Mouse (Mus musculus) urinary bladder, postnatal 14 days (tissue): ENCODE measurements around the gene Sars.

Experiments used
- DNase-seq: peaks from one replicate; pipeline ENCODE4 v3.0.0; 2021; ENCODE audit warnings: low spot score

Gene Sars

DNA sequence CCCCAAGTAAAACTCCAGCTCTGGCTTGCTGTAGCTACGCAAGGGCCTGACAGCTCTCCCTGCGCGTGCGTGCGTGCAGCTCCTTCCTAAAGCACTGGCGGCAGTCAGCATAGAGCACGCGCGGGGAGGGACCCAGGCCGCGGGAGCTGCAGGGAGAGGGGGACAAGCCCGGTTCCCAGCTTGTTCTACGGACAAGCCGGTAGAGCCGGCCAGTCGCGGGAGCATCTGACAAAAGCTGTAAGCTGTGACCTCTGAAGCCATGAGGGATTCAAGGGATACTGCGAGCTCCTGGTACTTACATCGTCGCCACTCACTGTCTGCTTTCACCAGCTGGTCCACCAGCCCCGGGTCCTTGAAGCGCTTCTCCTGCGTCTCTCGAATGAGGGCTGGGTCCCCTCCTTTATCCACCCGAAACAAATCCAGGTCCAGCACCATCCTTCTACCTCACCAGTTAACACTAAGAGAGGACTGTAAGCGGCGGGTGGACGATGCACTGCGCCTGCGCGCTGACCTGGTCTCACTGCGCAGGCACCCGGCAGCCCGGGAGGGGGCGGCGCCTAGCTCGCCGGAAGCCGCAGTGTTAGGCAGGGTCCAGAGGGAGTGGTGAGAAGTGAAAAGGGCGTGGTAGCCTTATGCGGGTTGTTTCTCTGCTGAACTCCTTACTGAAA, at the start of gene Sars:
Sars (minus strand) TSS at position 512 of the 668 bp plus-strand sequence.
- DNase-seq, result peak; percentile 92

- no peak for DNase-seq
Measured at GRCm38 (mm10) chr3:108489968-108490367, 45.0 kb upstream of the Sars start.

GRCm38 (mm10) chr3:108484749-108485148, 39.7 kb upstream of the Sars start:
- no peak for DNase-seq

DNA sequence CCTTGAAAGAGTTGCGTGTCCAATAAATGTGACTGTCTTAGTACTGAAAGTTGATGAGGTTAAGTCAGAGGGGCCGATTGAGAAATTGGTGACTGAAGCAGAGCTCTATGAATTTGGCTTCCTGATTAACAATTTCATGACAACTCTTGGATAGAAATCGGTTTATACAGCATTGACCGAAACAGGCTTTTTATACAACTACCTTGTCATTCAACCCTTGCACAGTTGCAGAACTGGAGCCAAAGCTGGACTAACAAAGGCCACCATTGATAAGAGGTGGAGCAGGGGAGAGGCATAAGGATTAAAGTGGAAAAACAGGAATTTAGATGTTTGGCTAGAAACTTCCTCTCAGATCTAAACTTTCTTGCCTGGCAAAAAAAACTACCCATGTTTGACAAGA, 33.8 kb upstream of the Sars start:
- DNase-seq, result no peak

DNA sequence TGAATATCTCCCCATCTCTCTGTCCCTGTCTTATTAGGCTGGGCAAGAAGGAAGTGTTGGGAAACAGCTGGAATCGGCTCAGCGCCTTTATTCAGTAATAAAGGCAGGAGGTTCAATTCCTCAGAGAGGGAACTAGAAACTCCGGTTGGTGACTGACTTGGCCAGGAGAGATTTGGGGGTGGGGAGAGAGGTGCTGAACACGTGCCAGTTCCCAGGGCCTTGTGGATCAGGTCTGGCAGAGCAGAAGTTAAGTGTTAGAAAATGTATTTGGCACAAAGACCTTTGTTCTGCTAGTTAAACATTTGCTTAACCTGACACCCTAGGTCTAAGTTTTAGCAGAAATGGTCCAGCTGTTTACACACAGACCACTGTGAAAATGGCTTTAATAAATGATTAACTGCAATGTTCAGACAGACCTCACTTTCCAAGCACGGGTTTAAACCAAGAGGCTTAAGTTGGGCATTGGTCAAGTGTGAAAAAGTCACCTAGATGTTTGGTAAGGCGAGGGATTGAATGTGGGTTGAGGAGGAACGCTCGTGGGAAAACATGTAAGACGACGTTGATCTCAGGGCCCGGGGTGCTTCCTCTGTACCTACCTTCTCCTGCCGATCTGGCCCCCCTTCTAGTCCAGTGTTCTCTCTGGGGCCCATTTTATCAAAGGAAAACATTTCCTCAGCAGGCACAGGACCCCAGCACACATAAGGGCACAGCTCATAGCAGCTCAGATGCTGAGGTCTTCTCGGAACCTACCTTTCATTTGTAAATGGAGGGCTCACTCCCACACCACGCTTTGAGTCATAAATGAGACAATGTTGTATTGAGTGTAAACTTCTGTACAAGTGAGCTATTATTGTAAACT, 32.0 kb upstream of the Sars start:
- DNase-seq, result peak; percentile 63

GRCm38 (mm10) chr3:108475496-108475895, 30.5 kb upstream of the Sars start:
- no peak for DNase-seq

- DNase-seq, result no peak
Measured at GRCm38 (mm10) chr3:108474969-108475368, 30.0 kb upstream of the Sars start.

- DNase-seq, result no peak
Measured at GRCm38 (mm10) chr3:108467760-108468159, 22.8 kb upstream of the Sars start.

GRCm38 (mm10) chr3:108466425-108466824, 21.4 kb upstream of the Sars start:
- peak; percentile 66 for DNase-seq

DNA sequence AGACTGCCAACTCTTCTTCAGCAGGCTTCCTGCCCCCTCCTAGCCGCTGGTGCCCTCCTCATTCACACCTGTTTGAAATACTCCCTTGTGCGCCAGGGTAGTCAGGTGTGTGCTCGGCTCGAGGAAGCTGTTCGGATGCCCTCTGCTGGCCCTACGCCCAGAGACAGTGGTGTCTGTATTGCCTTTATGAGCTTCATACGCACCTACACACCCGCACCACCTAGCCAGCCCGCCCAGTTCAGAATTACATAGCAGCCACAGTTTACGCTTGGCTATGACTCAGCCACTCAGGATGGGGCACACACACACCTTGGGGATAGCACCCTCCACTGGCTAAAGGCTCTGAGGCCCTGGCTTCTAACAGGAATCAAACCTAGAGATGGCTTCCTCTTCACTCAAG, 13.9 kb upstream of the Sars start:
- DNase-seq, result peak; percentile 70

DNA sequence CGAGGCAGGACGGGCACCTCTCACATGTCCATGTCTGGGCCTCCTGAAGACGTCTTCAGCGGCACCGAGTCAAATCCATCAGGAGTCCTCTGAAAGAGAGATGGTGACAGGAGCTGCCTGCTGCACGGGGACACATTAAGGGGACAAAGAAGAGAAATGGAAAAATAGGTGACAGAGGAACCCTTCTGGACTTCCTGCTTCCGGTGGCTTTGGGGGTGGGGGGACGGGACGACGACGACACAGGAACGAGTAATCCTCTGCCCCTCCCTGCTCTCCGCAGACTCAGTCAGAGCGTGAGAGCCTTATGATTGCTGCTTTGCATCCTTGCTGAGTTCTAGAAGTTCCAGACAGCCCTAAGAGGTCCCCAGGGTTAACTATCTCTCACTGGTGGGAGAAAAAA, 13.4 kb upstream of the Sars start:
- peak; percentile 6 for DNase-seq

DNA sequence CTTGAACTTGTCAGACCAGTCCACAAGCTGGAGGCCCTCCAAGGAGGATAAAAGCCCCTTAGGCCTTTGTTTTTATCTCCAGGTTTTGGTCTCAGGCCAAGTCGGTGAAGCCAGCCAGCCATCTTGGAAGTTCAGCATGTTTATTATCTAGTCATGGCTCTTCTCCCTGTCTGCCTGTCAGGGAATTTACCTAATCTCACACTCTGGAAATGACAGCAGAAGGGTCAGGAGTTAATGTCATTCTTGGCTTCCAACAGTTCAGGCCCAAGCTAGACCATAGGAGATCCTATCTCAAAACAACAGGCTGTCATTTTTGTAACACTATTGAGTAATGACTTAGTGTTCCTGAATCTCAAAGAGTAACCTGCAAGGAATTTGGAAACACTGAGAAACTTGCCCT, 9.2 kb upstream of the Sars start:
- peak; percentile 39 for DNase-seq

- no peak for DNase-seq
Measured at GRCm38 (mm10) chr3:108451969-108452368, 7.0 kb upstream of the Sars start.

DNA sequence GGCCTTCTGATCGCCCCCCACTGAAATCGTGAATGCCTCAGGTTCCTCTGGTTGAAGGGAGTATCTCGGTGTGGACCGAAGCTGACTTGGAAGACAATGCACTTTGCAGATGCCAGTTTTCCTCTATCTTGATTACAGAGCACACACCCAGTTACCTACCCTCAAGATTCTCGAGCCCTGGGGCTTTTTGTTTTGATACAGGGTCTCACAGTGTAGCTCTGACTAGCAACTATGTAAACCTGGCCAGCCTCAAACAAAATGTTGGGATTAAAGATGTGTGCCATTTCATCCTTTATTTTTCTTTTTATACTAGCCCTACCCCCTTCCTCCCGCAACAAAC, 327 bp upstream of the Sars start:
- no peak for DNase-seq

DNA sequence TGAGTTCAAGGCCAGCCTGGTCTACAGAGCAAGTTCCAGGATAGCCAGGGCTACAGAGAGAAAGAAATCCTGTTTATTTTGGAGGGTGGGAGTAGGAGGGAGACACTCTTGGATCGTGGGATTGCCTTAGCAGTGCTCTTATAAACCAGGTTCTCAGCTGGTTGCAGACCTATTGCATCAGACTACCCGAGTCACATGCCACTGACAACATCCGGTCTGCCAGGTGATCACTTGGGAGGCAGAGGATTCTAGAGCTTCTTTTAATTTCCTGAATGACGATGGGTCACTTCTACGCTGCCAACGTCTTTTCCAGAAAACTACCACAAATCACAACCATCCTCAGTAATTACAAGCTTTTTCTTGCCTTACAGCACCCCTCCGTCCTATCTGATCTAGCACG, 980 bp downstream of the Sars start:
- DNase-seq, result peak; percentile 45

DNA sequence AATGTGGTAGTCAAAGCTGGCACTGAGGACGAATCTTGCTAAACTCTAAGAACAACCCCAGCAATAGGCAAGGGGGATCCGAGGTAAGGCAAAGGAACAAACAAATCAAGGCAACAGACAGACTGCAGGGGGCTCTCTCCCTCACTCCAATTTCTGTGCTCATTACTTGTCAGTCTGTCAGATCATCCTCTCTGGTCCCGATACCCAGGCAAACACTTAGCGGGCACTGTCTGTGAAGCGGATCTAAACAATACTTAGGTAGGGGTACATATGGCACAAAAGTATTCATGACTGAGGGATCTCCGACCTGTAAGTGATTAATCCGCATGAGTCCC, 8.7 kb downstream of the Sars start:
- DNase-seq, result no peak

DNA sequence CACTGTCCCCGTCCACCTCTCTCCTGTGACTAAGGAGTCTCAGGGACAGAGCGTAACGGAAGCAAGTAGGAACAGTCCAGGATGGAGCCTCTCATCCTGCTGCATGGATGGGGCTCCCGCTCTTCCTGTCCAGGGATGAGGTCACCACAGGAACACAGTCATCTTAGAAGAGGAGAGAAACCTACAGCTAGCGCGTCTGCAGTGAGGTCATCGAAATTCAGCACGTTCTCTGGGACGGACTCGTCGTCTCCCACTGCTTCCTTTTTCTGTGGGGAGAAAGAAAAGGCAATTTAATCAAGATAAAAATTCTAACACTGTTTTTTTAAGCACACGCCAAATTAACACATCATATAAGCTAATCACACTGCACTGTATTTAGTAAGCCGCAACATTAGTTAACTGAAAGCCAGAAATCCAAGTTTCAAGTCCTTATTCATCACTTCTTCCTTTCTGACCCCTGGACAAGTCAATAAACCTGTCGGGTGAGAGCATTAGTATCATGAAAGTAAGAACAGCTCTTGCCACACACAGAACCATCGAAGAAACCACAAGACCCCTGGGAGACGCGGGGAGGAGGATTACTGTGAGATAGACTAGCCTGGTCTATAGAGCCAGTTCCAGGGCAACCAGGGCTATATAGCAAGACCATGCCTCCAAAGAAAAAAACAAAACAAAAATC, 9.2 kb downstream of the Sars start:
- no peak for DNase-seq

DNA sequence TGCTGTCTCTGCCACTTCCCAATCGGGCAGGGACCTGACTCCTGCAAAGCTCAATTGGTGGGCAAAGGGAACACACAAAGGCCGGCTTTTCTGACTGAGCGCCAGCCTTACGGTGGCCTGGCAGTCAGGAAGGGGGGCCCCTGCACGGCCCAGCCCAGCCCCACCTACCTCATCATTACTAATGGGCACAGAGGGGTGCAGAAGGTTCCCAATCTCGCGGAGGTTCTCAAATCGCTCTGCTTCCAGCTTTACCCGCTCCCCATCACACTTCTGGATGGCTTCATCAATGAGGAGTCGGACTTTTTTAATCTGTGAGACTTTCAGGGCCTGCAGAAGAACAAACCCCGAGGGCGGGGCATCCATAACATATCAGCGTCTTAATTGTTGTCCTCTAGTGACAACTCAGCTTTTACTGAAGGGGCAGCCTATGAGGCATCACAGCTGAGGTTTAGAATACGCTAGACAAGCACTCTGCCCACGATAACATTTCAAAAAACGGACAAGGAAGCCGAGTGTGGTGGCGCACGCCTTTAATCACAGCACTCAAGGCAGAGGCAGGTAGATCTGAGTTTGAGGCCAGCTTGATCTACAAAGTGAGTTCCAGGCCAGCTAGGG, 11.0 kb downstream of the Sars start:
- DNase-seq, result no peak

DNA sequence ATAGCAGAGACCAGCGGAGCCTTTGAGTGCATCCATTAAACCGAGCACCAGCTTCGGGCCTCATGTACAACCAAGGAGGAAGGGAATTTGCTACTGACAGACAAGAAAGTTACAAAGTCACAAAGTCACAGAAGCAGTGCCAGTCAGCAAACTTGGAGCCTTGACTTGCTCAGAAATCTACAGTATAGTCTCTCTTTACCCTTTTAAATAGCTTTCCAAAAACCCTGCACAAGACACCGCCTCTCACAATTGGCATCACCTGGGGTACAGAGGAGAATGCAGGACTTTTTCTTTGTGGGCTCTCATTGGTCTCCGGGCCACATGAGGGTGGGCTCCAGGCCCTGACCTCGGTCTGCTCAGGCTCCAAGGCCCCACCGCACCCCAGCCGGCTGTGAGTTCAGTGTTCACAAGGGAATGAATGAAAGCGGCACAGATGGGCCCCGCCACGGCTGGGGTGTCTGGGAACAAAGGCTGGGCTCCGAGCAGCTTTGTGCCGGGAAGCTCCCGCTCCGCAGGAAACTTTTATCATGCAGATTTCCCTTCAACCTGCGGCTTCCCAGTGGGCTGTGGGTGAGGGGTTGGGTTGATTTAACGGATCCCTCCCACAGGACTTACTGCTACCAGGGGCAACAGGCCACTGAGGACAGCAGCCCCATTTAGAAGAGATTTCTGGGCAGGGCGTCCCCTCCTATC, 11.7 kb downstream of the Sars start:
- DNase-seq, result no peak

DNA sequence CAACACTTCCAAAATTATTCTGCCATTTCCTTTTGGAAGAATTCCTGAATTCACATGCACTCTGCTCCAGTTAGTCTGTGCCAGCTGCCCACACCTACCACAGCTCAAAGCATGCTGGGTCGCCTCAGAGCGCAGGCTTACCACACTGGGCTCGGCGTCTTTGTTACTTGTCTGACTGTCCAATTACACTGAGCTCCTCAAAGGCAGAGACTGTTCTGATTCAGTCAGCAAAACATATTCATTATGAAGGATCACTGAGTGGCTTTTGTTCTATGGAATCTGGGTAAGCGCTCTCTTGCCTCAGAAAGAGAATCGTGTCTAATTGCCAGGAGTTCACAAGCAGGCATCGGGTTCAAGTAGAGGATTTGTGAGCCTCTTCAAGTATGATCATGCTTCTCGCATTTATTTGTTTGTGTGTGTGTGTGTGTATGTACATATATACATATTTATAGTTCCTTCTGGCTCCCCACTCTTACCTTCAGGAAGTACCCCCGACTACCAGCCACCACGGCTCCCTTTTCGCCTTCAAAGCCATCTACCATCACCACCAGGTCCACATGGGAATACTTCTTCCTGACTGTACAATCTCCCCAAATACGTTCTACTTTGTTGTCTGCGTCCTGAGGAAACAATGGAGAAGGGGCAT, 12.3 kb downstream of the Sars start:
- DNase-seq, result no peak

DNA sequence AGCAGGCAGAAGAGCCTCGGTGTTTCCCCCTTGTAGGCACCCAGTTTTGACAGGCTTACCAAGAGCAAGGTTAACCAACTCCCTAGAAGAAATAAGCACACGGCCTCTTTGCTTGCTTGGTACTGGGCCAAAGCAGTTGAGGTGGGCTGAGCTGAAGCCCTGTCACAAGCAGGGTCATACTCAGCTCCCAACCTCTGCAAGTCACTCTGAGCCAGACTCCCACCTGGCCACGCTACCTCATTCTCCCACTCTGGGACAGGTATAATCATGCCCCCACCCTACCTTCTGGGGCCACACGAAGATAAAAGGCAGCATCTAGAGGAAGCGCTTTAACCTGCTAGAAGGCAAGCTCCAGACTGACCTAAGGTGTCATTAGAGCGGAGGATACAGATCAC, 19.4 kb downstream of the Sars start:
- DNase-seq, result no peak
